In the genomic region with DNA sequence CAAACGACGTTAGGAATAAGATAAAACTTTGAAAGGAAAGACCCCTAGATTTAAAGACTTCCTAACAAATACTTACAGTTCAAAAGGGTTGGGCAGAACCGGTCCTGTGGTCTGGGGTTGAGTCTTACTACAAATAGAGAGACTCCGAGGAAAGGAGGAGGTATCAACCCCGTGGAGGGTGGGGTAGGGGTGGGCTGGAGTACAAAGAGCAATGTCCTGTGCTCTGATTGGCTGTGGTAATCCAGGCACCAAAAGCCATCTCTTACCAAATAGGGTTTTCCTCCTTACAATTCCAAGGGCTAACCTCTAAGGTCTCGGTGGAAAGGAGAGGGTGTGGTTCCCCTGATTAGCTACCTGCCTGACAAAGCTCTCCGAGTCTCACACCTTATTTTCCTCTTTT, we compare ENCODE assay signal across 11 mouse cellular contexts. TPM values are rescaled to one million over a fixed set of nuclear protein-coding genes. Genes with fewer than 3 reads are reported as not detected.
DNase-seq lines count a peak whose midpoint lies in the region; ATAC-seq and TF ChIP-seq lines count a peak whose summit lies in the region.
"Had no signal": no experiment of that assay in that cellular context is flagged by ENCODE, and none has a peak within 500 bp of the region (broad histone marks: within the 10 kb centered on the region; RNA-seq: fewer than 3 reads in every experiment).

A gene (minus strand): TSS at position 177 of the 400 bp plus-strand sequence.

- no peak for TF ChIP-seq CTCF in gastrocnemius, adult 2 months (IDR thresholded peaks at IDR 0.05)

- H3K4me3 ChIP-seq in kidney, embryonic 14.5 days (ENCODE audit: low read length) = peak within 1 kb of the TSS; percentile 25; the same call in 1 of the 2 replicates
- no peak within 1 kb of the TSS for H3K4me3 ChIP-seq in gastrocnemius, adult 2 months
- H3K4me3 ChIP-seq: erythroblast, embryonic 14.5 days; hindbrain, embryonic 13.5 days; limb, embryonic 12.5 days had no signal

- no peaks in the 10 kb centered on the region for H3K27me3 ChIP-seq in kidney, embryonic 14.5 days (ENCODE audit: control insufficient read depth, insufficient read depth, low read length)
- H3K27me3 ChIP-seq: hindbrain, embryonic 13.5 days; limb, embryonic 12.5 days had no signal

- 26% methylated on average over 7 of the region's 7 CpGs for WGBS in kidney, embryonic 14.5 days

- peak within 1 kb of the TSS; percentile 31 for H3K4me2 ChIP-seq in kidney, embryonic 14.5 days (replicated peaks; ENCODE audit: low read depth, low read length)
- H3K4me2 ChIP-seq: hindbrain, embryonic 13.5 days; limb, embryonic 12.5 days had no signal

- intact Hi-C loops in gastrocnemius, adult 2 months (cut with DNase I) = no loop called here
- intact Hi-C loops in left cerebral cortex, postnatal 25 days (cut with DNase I) = no loop called here

- H3K36me3 ChIP-seq in kidney, embryonic 14.5 days (ENCODE audit: control insufficient read depth, insufficient read depth, low read length) = no peaks in the 10 kb centered on the region
- H3K36me3 ChIP-seq: hindbrain, embryonic 13.5 days; limb, embryonic 12.5 days had no signal

- H3K9me3 ChIP-seq in kidney, embryonic 14.5 days (ENCODE audit: control insufficient read depth, low read length) = no peaks in the 10 kb centered on the region
- H3K9me3 ChIP-seq: hindbrain, embryonic 13.5 days; limb, embryonic 12.5 days had no signal

- no peak for ATAC-seq in kidney, embryonic 14.5 days (ENCODE audit: low FRiP score, low TSS enrichment)
- peak; percentile 49; the same call in 1 of the 2 replicates for ATAC-seq in megakaryocyte, adult 5-6 weeks (ENCODE audit: poor library complexity, severe bottlenecking)
- ATAC-seq in frontal cortex, adult (ENCODE audit: low TSS enrichment) = no peak

- peak within 1 kb of the TSS; percentile 7; the same call in 1 of the 2 replicates for H3K27ac ChIP-seq in kidney, embryonic 14.5 days (ENCODE audit: low read depth, low read length)
- H3K27ac ChIP-seq in gastrocnemius, adult 2 months = no peak within 1 kb of the TSS
- H3K27ac ChIP-seq: hindbrain, embryonic 13.5 days; limb, embryonic 12.5 days had no signal

- H3K4me1 ChIP-seq in kidney, embryonic 14.5 days (ENCODE audit: control insufficient read depth, insufficient read depth, low read length) = peaks cover 17% of the 10 kb centered on the region
- H3K4me1 ChIP-seq: hindbrain, embryonic 13.5 days; limb, embryonic 12.5 days had no signal

- DNase-seq in kidney, postnatal 14 days = no peak
- DNase-seq in ES-CJ7 (ENCODE audit: low read depth, low spot score) = peak; percentile 88
- no peak for DNase-seq in gonadal fat pad, adult 2 months (ENCODE audit: low read depth)
- no peak for DNase-seq in gastrocnemius, adult 2 months
- DNase-seq in left cerebral cortex, postnatal 25 days (ENCODE audit: low spot score in 2 of 2) = no peak

- H3K9ac ChIP-seq in kidney, embryonic 14.5 days (ENCODE audit: low read depth, low read length) = no peak within 1 kb of the TSS
- H3K9ac ChIP-seq: hindbrain, embryonic 13.5 days; limb, embryonic 12.5 days had no signal

RNA-seq across cellular contexts. Expression of the gene that starts here (rescaled TPM):
- 105 and 140 TPM in 2 replicates for polyA plus RNA-seq in kidney, embryonic 14.5 days (2014; fragmentation: Nextera tagmentation; extraction: Ambion mirVana)
- polyA plus RNA-seq in gonadal fat pad, adult 2 months (2012; rRNA removed) = 354 and 431 TPM in 2 replicates
- total RNA-seq in megakaryocyte, adult 5-6 weeks (2015) = 1,942 and 2,045 TPM in 2 replicates
- 1,369 and 1,731 TPM in 2 replicates for total RNA-seq in megakaryocyte, adult 5-6 weeks (2017)
- total RNA-seq in gastrocnemius, adult 2 months (2021) = not detected
- not detected for total RNA-seq in left cerebral cortex, postnatal 25 days (2021)

Comparison
In these comparisons a context has a peak if more than half of its experiments do, and no peak if none do; other contexts are left out.
1. RNA of the gene that starts here (total RNA-seq): 1,369 to 2,045 TPM in megakaryocyte, adult 5-6 weeks; not detected in gastrocnemius, adult 2 months and not detected in left cerebral cortex, postnatal 25 days; every median in the first group is over 1,000 times any median in the second.